Mouse (Mus musculus) kidney, postnatal 14 days (tissue): Measurements from ENCODE around the gene Prdm1.

Experiments used
- DNase-seq: peaks from one replicate; pipeline ENCODE4 v3.0.0; 2022; ENCODE audit warnings: mixed read lengths

Gene Prdm1

GRCm38 (mm10) chr10:44415576-44415975, 112.7 kb downstream of the Prdm1 start:
- no peak for DNase-seq

DNA sequence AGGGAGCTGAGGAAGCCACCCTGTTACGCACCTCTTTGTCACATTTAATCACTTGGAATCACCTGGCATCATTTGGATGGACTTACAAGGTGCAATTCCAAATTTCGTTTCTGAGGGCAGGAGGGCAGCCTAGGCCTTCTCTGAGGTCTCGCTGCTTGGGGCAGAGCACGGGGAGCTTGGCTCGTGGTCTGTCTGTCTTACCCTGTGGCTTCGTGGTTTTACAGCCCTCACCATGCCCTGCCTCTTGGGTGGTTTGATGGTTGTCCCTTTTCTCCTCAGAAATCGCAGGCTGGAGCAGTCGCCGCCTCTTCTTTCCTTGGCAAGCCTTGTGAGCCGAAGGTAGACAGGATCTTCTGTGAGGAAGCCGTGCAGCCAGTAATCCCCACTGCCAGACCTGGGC, 118.3 kb downstream of the Prdm1 start:
- no peak for DNase-seq

DNA sequence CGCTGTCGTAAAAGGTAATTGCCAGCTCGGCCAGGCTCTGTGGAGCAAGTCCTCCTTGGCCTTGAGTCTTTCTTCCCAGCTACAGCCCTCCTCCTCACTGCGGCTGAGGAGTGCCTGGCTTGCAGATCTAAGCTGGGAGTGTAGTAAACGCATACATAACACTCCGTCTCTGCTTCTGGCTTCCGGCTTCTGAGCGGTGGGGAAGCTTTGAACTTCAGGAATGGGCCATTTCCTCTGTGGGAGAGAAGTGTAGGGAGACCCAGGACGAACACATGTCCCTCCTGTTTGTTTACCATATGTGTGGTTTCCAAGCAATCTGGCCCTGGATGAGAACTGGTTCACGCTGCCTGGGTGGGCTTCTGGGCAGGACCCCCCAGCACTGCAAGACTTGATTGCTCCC, 119.2 kb downstream of the Prdm1 start:
- no peak for DNase-seq

- no peak for DNase-seq
Measured at GRCm38 (mm10) chr10:44403415-44403814, 124.9 kb downstream of the Prdm1 start.

GRCm38 (mm10) chr10:44401600-44401999, 126.7 kb downstream of the Prdm1 start:
- DNase-seq, result no peak

- no peak for DNase-seq
Measured at GRCm38 (mm10) chr10:44400602-44401001, 127.7 kb downstream of the Prdm1 start.

GRCm38 (mm10) chr10:44400119-44400518, 128.2 kb downstream of the Prdm1 start:
- DNase-seq, result no peak

GRCm38 (mm10) chr10:44392855-44393254, 135.4 kb downstream of the Prdm1 start:
- DNase-seq, result no peak

- DNase-seq, result no peak
Measured at GRCm38 (mm10) chr10:44391509-44392290, 136.6 kb downstream of the Prdm1 start.

DNA sequence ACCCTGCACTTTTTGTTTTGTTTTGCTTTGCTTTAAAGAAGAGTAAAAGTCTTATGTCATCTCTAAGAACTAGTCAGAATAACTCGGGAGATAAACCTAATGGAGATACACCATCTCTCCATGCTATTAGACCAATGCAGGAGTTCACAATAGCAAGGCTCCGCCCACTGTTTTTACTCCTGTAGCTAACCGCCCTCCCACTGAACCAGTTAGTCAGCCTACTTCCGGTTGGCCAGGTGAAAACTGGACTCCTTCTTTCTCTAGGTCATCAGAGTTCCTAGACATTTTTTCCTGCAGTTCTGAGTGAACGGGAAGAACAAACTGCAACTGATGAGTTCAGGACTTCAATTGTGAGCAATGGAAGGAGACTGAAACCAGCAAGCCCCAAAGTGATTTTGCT, 138.0 kb downstream of the Prdm1 start:
- DNase-seq, result no peak

DNA sequence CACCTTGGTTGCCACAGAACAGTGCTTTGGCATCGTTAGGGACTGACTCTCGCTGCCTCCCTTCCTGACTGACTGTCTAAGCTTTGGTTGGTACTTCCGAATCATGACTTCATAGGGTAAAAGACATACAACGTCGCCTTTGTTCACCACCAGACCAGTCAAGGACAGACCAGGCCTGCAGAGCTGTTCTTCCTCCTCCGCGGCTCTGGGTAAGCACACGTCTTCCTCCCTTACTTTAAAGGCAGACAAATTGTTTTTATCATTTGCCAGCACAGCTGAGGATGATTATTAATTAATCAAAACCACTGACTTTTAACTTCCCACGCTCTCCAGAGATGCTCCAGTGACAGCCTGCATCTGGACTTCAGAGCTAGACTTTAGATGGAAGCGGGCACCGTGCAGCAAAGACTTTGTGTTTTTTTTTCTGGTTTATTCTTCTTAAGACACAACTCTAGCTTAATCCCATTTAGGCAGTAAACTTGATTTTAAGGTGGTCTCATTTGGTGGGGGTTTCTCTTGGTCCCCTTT, 139.5 kb downstream of the Prdm1 start:
- DNase-seq, result no peak
